11 mouse cellular contexts compared by ENCODE assay signal in the genomic region with DNA sequence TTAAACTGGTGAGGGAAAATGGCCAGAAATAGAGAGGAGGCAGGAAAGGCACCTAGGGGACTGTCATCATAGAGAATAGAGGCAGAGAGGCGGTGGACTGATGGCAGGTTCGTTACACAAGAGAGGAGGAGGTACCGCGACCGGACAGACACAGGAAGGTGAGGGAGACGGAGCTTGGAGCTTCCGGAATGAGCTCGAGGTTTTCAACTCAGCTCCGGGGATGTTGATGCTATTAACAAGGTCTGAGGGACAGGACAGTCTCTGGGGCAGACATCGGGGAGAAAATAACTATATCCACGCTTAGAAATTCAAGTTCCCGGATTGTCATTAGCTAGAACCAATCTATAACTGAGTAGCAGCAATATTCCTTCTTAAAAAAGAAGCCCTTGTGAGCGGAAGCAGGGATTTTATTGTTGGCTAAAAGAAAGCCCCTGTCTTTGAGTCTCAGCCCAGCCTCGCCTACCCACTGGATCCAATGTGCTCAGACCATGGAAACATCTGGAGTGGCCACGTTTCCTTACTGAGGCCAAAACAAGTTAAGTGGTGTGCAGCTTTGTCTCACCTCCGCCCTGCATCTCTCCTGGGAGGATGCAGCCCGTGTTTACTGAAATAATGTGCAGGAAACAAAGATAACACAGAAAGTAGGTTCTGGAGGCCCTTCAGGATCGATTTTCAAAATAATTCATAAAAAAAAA. TPM values are rescaled to one million over a fixed set of nuclear protein-coding genes. Genes with fewer than 3 reads are reported as not detected.
DNase-seq lines count a peak whose midpoint lies in the region; ATAC-seq lines count a peak whose summit lies in the region.
"Had no signal": no experiment of that assay in that cellular context is flagged by ENCODE, and none has a peak within 500 bp of the region (broad histone marks: within the 10 kb centered on the region; RNA-seq: fewer than 3 reads in every experiment).

No protein-coding gene starts in this region.

- no peaks in the 10 kb centered on the region for H3K27me3 ChIP-seq in heart, embryonic 12.5 days (replicated peaks)
- H3K27me3 ChIP-seq in stomach, embryonic 16.5 days (ENCODE audit: control insufficient read depth, insufficient read depth, low read length) = no peaks in the 10 kb centered on the region
- H3K27me3 ChIP-seq: Patski had no signal

- intact Hi-C loops in heart, postnatal 25 days (cut with DNase I) = loop anchor here (2.0 kb wide), 1 partner anchor 21 kb away; the partner anchor contains the start of gene Lamc1

- WGBS in heart, embryonic 12.5 days = 63% methylated on average over 18 of the region's 18 CpGs
- 68% methylated on average over 18 of the region's 18 CpGs for WGBS in stomach, embryonic 16.5 days

- H3K4me2 ChIP-seq in heart, embryonic 12.5 days = no peak overlapping the region
- no peak overlapping the region for H3K4me2 ChIP-seq in stomach, embryonic 16.5 days (ENCODE audit: low read depth, low read length)
- H3K4me2 ChIP-seq: liver, embryonic 13.5 days had no signal

- no peak overlapping the region for H3K9ac ChIP-seq in heart, embryonic 12.5 days
- H3K9ac ChIP-seq in stomach, embryonic 16.5 days (ENCODE audit: low read length) = no peak overlapping the region
- H3K9ac ChIP-seq: liver, embryonic 13.5 days had no signal

- no peak overlapping the region for H3K4me3 ChIP-seq in heart, embryonic 12.5 days
- H3K4me3 ChIP-seq in stomach, embryonic 16.5 days (replicated peaks; ENCODE audit: low read length) = no peak overlapping the region
- H3K4me3 ChIP-seq: layer of hippocampus, adult 2 months; liver, embryonic 13.5 days had no signal

- no peaks in the 10 kb centered on the region for H3K36me3 ChIP-seq in heart, embryonic 12.5 days
- no peaks in the 10 kb centered on the region for H3K36me3 ChIP-seq in stomach, embryonic 16.5 days (ENCODE audit: control insufficient read depth, insufficient read depth, low read length)
- H3K36me3 ChIP-seq: liver, embryonic 13.5 days had no signal

- ATAC-seq in heart, embryonic 12.5 days (ENCODE audit: insufficient number of reproducible peaks, low FRiP score) = no peak
- no peak for ATAC-seq in stomach, embryonic 16.5 days (ENCODE audit: insufficient read depth, low FRiP score)
- no peak for ATAC-seq in activated CD4-positive, CD25-positive, alpha-beta regulatory T cell, adult 4 months
- ATAC-seq: Patski had no signal

- peak; percentile 99 for DNase-seq in heart, adult 11 months
- peak; percentile 11 for DNase-seq in urinary bladder, postnatal 14 days (ENCODE audit: low spot score)
- DNase-seq in urinary bladder, adult 2 months (ENCODE audit: low spot score) = no peak
- DNase-seq in heart, postnatal 25 days (ENCODE audit: low spot score) = peak; percentile 70
- no peak for DNase-seq in natural killer cell, adult 2 months (ENCODE audit: low spot score in 2 of 2)
- DNase-seq: liver, embryonic 13.5 days had no signal

- no peak overlapping the region for H3K27ac ChIP-seq in heart, embryonic 12.5 days (ENCODE audit: poor library complexity, severe bottlenecking)
- 0 out of 2 replicates have a peak overlapping the region, but pooled peaks have one; percentile 20 for H3K27ac ChIP-seq in stomach, embryonic 16.5 days (ENCODE audit: low read length)
- H3K27ac ChIP-seq: layer of hippocampus, adult 2 months; liver, embryonic 13.5 days had no signal

- H3K4me1 ChIP-seq in heart, embryonic 12.5 days (replicated peaks) = peaks cover 20% of the 10 kb centered on the region
- H3K4me1 ChIP-seq in stomach, embryonic 16.5 days (ENCODE audit: control insufficient read depth, insufficient read depth, low read length) = peaks cover 7% of the 10 kb centered on the region; the same call in 1 of the 2 replicates
- H3K4me1 ChIP-seq: liver, embryonic 13.5 days had no signal

- peaks cover 3% of the 10 kb centered on the region; the same call in 1 of the 2 replicates for H3K9me3 ChIP-seq in heart, embryonic 12.5 days (replicated peaks)
- no peaks in the 10 kb centered on the region for H3K9me3 ChIP-seq in stomach, embryonic 16.5 days (replicated peaks; ENCODE audit: control insufficient read depth, low read length)
- H3K9me3 ChIP-seq: liver, embryonic 13.5 days had no signal

RNA-seq across cellular contexts. Expression of gene Lamc1, which starts 21.3 kb away (rescaled TPM):
- polyA plus RNA-seq in heart, embryonic 12.5 days (2016; fragmentation: Nextera tagmentation; extraction: Ambion mirVana) = 134 and 146 TPM in 2 replicates
- 191 and 224 TPM in 2 replicates for polyA plus RNA-seq in urinary bladder, adult 2 months (2012; rRNA removed)
- 100 to 1,000 TPM; 173 to 205 TPM for total RNA-seq in heart, postnatal 25 days (2021)
- polyA plus RNA-seq in stomach, embryonic 16.5 days (2015; fragmentation: Nextera tagmentation; extraction: Ambion mirVana) = 63.4 and 68.0 TPM in 2 replicates
- polyA plus RNA-seq in activated CD4-positive, CD25-positive, alpha-beta regulatory T cell, adult 4 months (2017; shearing (Covaris generic)) = 1 to 10 TPM; 6.7 to 10.0 TPM

Comparison
In these comparisons a context has a peak if more than half of its experiments do, and no peak if none do; other contexts are left out.
1. DNase-seq: peak in heart, adult 11 months (single experiment), urinary bladder, postnatal 14 days (single experiment) and heart, postnatal 25 days (single experiment); none in urinary bladder, adult 2 months (single experiment) and natural killer cell, adult 2 months (0 of 2).